Mouse (Mus musculus) hindbrain, embryonic 11.5 days (tissue): ENCODE measurements at regions not wholly inside any gene's neighbourhood (a gene's known extent, or its start where the extent isn't known, plus 50 kb on each side); places are given as distances from the start of the nearest gene placed in this dataset.

Source experiments
- ATAC-seq: fragments of 200-750 bp; cut with Nextera tagmentation; 2 replicates; pipeline ENCODE4 v1.8.0; 2017; ENCODE audit warnings: mild to moderate bottlenecking, moderate TSS enrichment, moderate library complexity; ENCODE audit not compliant: low FRiP score
- DNase-seq: peaks from one replicate; pipeline ENCODE4 v3.0.0-alpha.2; 2015; ENCODE audit warnings: low spot score
- H3K27ac ChIP-seq: fragments of 300-500 bp; sonication (generic); 2 replicates; pipeline ENCODE4 v1.5.1; 2014; ENCODE audit warnings: mild to moderate bottlenecking, low read depth, low read length
- H3K27me3 ChIP-seq: fragments of 300-500 bp; sonication (generic); 2 replicates; pipeline ENCODE4 v1.6.1; 2014; ENCODE audit warnings: mild to moderate bottlenecking, low read length, moderate library complexity, mixed read lengths; ENCODE audit not compliant: control insufficient read depth, insufficient read depth
- H3K36me3 ChIP-seq: fragments of 300-500 bp; sonication (generic); 2 replicates; pipeline ENCODE4 v1.6.1; 2014; ENCODE audit warnings: mild to moderate bottlenecking, low read length, moderate library complexity, mixed read lengths; ENCODE audit not compliant: control insufficient read depth, insufficient read depth
- H3K4me1 ChIP-seq: fragments of 300-500 bp; sonication (generic); replicated peaks from 2 replicates; pipeline ENCODE4 v1.6.1; 2014; ENCODE audit warnings: low read length, mixed read lengths; ENCODE audit not compliant: control insufficient read depth, insufficient read depth
- H3K4me2 ChIP-seq: fragments of 300-500 bp; sonication (generic); replicated peaks from 2 replicates; pipeline ENCODE4 v1.6.1; 2014; ENCODE audit warnings: mild to moderate bottlenecking, low read depth, low read length
- H3K4me3 ChIP-seq: fragments of 300-500 bp; sonication (generic); 2 replicates; pipeline ENCODE4 v1.5.1; 2014; ENCODE audit warnings: low read depth, low read length
- H3K9ac ChIP-seq: fragments of 300-500 bp; sonication (generic); 2 replicates; pipeline ENCODE4 v1.6.1; 2014; ENCODE audit warnings: low read depth, low read length
- H3K9me3 ChIP-seq: fragments of 300-500 bp; sonication (generic); 2 replicates; pipeline ENCODE4 v1.6.1; 2016; ENCODE audit warnings: low read length; ENCODE audit not compliant: control insufficient read depth
- WGBS: fragments of 180-500 bp; shearing (Covaris S2); extraction: QIAGEN DNeasy Blood & Tissue Kit; methylation state at CpG from one replicate; pipeline ENCODE4 v1.1.7; 2014; 5-methylcytosine and 5-hydroxymethylcytosine counted together

DNA sequence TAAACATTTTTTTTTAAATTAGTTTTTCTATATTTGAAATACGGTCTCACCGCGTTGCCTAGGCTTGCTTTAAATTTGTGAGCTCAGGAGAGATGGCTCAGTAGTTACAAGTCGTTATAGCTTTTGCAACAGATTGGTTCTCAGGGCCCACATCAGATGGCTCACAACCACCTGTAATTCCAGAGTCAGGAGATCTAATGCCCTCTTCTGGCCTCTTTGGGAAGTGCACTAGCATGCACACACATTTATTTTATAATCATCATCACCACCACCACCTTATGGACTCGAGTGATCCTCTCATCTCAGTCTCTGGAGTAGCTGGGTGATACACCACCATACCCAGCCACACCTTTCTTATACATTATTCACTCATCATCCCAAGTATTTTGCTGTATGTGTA is 116.9 kb upstream of the Egln3 start:
- no peaks in the 10 kb centered on the region for H3K36me3 ChIP-seq
- no peaks in the 10 kb centered on the region for H3K27me3 ChIP-seq
- ATAC-seq: no peak
- WGBS: 95% methylated on average over 5 of the region's 5 CpGs
- DNase-seq: no peak
- no peaks in the 10 kb centered on the region for H3K4me1 ChIP-seq
- H3K9me3 ChIP-seq: no peaks in the 10 kb centered on the region
- no peak overlapping the region for H3K4me3 ChIP-seq
- no peak overlapping the region for H3K27ac ChIP-seq
- no peak overlapping the region for H3K4me2 ChIP-seq
- no peak overlapping the region for H3K9ac ChIP-seq

DNA sequence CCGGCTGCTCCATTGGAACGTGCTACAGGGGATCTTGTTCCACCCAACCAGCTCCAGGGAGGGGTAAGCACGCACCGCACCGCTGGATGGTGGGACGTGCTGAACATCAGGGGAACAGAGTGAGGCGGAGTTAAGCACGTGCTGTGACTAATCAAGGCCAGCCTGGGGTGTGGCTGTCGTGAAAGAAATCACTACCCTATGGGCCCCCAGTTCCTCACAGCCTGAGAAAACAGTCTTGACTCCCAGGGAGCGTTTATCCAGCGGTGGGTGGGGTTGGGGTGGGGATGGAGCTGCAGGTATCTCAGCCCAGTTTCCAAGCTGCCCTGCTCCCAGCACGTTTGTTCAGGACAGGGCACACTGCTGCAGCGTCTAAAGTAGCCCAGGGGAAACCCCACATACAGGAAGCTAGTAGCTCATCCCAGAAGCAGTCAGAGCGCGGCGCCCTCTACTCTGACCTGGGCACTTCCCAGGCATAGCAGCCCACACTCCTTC is 113.4 kb upstream of the Egln3 start:
- Histone ChIP-seq H3K9me3 (no peaks in the 10 kb centered on the region), H3K27me3 (peaks cover 4% of the 10 kb centered on the region), H3K36me3 (no peaks in the 10 kb centered on the region), H3K27ac (no peak overlapping the region), H3K4me3 (0 out of 2 replicates have a peak overlapping the region, but pooled peaks have one; percentile 0), H3K9ac (no peak overlapping the region), H3K4me2 (peak overlapping the region; percentile 12; the same call in 1 of the 2 replicates), H3K4me1 (peaks cover 7% of the 10 kb centered on the region; the same call in 1 of the 2 replicates)
- WGBS: under 1% methylated on average over 16 of the region's 16 CpGs
- ATAC-seq (no peak), DNase-seq (peak; percentile 58)

DNA sequence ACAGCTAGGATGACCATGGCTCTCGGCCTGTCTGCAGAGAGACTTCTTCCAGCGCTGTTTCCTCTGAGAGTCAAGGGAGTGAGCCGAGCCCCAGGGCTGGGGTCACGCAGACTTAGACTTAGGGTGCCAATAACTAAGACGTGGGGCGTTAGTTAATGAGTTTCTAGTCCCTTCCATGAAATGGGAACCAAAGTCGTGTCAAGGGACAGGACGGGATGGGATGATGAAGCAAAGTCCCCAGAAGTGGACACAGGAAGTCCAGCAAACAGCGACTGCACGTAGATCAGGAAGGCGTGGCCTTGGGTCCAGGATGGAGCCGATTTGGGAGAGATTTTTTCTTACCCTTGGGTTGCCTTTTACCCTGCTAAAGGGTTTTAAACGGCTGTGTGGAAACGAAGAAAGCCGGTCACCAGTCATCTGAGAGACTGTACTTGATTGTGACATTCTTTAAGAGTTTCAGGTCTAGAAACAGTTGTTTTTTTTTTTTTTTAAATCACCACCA is 112.5 kb upstream of the Egln3 start:
- Histone ChIP-seq H3K4me2 (no peak overlapping the region), H3K4me3 (no peak overlapping the region), H3K9me3 (no peaks in the 10 kb centered on the region), H3K9ac (no peak overlapping the region), H3K27ac (no peak overlapping the region), H3K27me3 (peaks cover 4% of the 10 kb centered on the region), H3K36me3 (no peaks in the 10 kb centered on the region), H3K4me1 (peaks cover 7% of the 10 kb centered on the region; the same call in 1 of the 2 replicates)
- no peak for DNase-seq
- ATAC-seq: no peak
- 46% methylated on average over 15 of the region's 15 CpGs for WGBS

DNA sequence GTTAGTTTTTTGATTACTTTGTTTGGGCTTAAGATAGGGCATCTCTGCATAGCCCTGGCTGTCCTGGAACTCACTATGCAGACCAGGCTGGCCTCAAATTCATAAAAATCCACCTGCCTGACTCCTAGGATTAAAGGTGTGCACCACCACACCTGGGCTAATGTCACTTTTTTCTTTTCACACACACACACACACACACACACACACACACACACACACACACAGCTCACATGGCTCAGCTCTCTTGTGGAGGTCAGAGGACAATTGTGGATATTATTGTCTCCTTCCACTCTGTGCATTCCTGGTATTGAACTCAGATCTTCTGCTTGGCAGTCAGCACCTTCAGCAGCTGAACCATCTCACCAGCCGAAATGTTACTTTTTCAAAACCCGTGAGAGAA is 110.5 kb upstream of the Egln3 start:
- H3K9ac ChIP-seq: no peak overlapping the region
- H3K27me3 ChIP-seq: peaks cover 4% of the 10 kb centered on the region
- no peak for DNase-seq
- H3K4me1 ChIP-seq: peaks cover 7% of the 10 kb centered on the region; the same call in 1 of the 2 replicates
- no peak for ATAC-seq
- H3K9me3 ChIP-seq: no peaks in the 10 kb centered on the region
- H3K4me3 ChIP-seq: no peak overlapping the region
- no peak overlapping the region for H3K27ac ChIP-seq
- no peak overlapping the region for H3K4me2 ChIP-seq
- no peaks in the 10 kb centered on the region for H3K36me3 ChIP-seq
- WGBS: 71% methylated on average over 2 of the region's 2 CpGs

DNA sequence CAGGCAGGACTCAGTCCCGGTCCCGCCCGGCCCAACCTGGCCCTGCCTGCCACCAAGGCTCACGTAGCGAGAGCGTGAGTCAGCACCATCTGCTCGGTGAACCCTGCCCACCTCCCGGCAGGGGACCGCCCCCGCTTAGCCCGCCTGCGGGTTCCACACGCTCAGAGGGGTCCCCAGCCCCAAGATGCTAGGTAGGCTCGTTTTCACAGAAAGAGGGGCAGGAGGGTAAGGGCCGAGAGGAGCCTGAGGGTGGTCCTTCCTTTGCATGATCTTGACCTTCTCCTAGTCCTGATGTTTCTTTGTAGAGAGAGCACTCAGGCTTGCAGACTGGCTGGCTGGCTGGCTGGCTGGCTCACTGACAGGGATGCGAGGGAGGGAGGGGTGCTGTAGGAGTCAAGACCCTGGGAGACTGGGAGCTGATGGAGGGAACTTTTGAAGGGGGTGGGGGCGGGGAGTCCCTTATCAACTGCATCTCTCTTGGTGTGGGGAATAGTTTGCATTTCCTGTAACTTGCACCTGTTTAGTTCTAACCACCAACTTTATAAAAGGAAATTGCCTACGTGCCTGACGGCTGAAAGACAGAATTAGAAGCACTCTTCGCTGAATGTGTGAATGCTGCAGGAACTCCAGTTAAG is 109.7 kb upstream of the Egln3 start:
- peak; percentile 66 for DNase-seq
- H3K4me1 ChIP-seq: peaks cover 7% of the 10 kb centered on the region; the same call in 1 of the 2 replicates
- under 1% methylated on average over 20 of the region's 20 CpGs for WGBS
- H3K4me2 ChIP-seq: peak overlapping the region; percentile 83
- H3K27ac ChIP-seq: no peak overlapping the region
- peak overlapping the region; percentile 51 for H3K9ac ChIP-seq
- H3K27me3 ChIP-seq: peaks cover 4% of the 10 kb centered on the region
- no peaks in the 10 kb centered on the region for H3K36me3 ChIP-seq
- peak; percentile 72 for ATAC-seq
- H3K9me3 ChIP-seq: no peaks in the 10 kb centered on the region
- peak overlapping the region; percentile 34 for H3K4me3 ChIP-seq

DNA sequence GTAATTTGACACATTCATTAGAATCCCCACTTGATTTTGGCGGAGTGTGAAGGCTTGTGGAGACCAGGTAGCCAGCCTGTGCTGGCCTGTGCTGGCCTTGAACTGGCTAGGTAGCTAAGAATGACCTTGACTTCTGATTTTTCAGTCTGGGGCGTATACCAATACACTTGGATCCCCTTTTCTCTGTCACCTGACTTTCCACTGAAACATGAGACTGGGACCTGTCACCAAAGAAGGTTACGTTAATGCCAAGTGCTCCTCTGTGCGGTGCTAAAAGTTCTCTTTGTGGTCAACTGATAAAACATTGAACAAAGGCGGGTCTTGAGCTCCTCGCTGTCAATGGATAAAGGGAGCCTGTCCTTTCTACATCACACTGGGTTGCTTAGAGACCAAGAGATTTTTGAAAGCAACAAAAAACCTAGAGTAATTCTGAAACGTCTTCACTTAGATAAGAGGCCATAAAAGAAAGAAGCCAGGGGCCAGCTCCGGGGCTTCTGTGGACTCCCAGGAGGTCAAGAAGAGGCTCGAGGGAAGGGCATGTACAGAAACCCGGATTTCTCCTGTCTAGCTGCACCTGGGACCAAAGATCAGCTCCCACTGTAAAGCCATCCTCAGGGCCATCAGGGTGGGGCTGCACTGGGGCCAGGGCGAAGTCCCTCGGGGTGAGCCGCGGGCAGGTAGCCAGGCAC is 109.0 kb upstream of the Egln3 start:
- Histone ChIP-seq H3K4me2 (peak overlapping the region; percentile 83), H3K36me3 (no peaks in the 10 kb centered on the region), H3K9me3 (no peaks in the 10 kb centered on the region), H3K4me1 (peaks cover 7% of the 10 kb centered on the region; the same call in 1 of the 2 replicates), H3K27me3 (peaks cover 4% of the 10 kb centered on the region), H3K27ac (no peak overlapping the region), H3K9ac (peak overlapping the region; percentile 51), H3K4me3 (peak overlapping the region; percentile 34)
- 10% methylated on average over 14 of the region's 14 CpGs for WGBS
- peak; percentile 35 for DNase-seq
- 0 out of 2 replicates have a peak, but pooled peaks have one; percentile 19 for ATAC-seq

DNA sequence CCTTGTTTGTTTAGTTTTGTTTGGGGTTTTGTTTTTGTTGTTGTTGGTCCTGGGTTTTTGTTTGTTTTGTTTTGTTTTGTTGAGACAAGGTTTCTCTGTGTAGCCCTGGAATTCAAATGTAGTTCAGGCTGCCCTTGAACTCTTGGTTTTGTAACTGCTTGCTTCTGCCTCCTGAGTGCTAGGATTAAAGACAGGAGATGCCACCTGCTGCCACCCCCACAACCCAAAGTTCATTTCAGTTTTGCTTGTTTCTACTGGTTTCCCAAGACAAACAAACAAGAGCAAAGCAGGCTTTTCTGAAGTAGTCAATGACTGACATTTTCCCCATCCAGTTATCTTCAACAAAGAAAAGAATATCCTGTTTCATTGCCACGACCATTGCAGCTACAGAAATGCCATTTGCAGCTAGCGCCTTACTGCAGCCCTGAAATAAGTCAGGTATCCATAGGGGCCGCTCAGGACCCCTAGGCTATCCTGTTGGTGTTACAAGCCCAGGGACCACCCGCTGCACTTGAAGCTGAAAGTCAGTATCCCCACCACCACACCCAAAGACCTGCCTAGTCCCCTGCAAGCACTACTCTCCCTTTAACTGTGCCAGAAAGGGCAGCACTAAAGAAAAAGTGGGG is 108.3 kb upstream of the Egln3 start:
- DNase-seq (no peak), ATAC-seq (no peak)
- Histone ChIP-seq H3K4me1 (peaks cover 7% of the 10 kb centered on the region; the same call in 1 of the 2 replicates), H3K27ac (no peak overlapping the region), H3K9me3 (no peaks in the 10 kb centered on the region), H3K36me3 (no peaks in the 10 kb centered on the region), H3K27me3 (peaks cover 4% of the 10 kb centered on the region), H3K4me2 (no peak overlapping the region), H3K4me3 (no peak overlapping the region), H3K9ac (no peak overlapping the region)
- 31% methylated on average over 4 of the region's 4 CpGs for WGBS

DNA sequence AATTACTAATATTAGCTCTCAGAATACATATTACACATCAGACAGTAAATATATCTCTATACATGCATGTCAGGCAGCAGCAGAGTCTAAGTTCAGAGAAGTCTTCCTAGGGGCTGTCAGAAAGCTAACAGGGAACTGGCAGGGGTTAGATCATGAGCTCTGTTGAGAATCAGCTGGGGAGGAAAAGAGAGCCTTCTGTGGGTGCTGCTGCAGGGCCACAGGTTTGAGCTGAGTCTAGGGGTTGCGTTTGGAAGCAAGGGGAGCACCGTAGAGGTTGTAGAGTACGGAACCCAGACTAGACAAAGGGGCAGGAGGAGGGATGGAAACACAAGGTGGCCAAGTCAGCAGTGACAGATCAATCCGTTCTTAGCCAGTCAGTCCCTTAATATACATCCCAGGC is 106.2 kb upstream of the Egln3 start:
- no peak for ATAC-seq
- Histone ChIP-seq H3K36me3 (no peaks in the 10 kb centered on the region), H3K4me3 (no peak overlapping the region), H3K4me2 (no peak overlapping the region), H3K4me1 (peaks cover 7% of the 10 kb centered on the region; the same call in 1 of the 2 replicates), H3K9ac (no peak overlapping the region), H3K27me3 (peaks cover 4% of the 10 kb centered on the region), H3K9me3 (no peaks in the 10 kb centered on the region), H3K27ac (no peak overlapping the region)
- no peak for DNase-seq
- 70% methylated on average over 4 of the region's 4 CpGs for WGBS
